Mouse (Mus musculus): ENCODE measurements around the gene Il27ra.

DNA sequence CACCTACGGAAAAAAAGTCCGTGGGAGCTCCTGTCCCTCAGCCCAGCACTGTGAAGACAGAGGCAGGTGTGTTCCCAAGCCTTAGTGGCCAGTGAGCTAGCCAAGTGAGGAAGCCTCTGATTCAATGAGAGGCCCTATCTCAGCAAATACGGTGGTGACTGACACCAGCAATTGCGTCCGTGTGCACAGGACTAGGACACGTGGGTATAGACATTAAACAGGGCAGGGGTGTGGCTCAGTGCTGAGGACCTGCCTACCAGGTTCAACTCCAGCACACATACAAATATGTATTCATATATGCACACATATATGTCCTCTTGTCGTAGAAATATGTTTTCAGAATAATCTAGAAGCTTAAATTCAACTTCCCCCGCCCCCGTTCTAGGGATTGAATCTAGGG lies 22.7 kb downstream of the Il27ra start:
- TF ChIP-seq CTCF (IDR thresholded peaks at IDR 0.05; ENCODE audit: control insufficient read depth, insufficient read depth, insufficient read length) (no peak), MAX (IDR thresholded peaks at IDR 0.05) (no peak), CEBPB (IDR thresholded peaks at IDR 0.05; ENCODE audit: low read depth) (no peak), USF1 (IDR thresholded peaks at IDR 0.05; ENCODE audit: low read depth) (no peak), MYOD1 (IDR thresholded peaks at IDR 0.05; ENCODE audit: control insufficient read depth, insufficient read length, low read depth) (no peak)

Measured in C2C12 (cell line).